Mouse (Mus musculus) cerebellum, adult 11 months (tissue): Measurements from ENCODE around the gene Cyb561d2.

Experiments
- DNase-seq: peaks from one replicate; pipeline ENCODE4 v3.0.0; 2022

The Cyb561d2 gene

GRCm38 (mm10) chr9:107520331-107520730, 21.7 kb downstream of the Cyb561d2 start:
- no peak for DNase-seq

- peak; percentile 88 for DNase-seq
Observed at GRCm38 (mm10) chr9:107514303-107514955, 27.6 kb downstream of the Cyb561d2 start.

- DNase-seq: no peak
Observed at GRCm38 (mm10) chr9:107512326-107512725, 29.7 kb downstream of the Cyb561d2 start.

GRCm38 (mm10) chr9:107511436-107511835, 30.6 kb downstream of the Cyb561d2 start:
- DNase-seq: no peak

- no peak for DNase-seq
Observed at GRCm38 (mm10) chr9:107510384-107511100, 31.5 kb downstream of the Cyb561d2 start.

GRCm38 (mm10) chr9:107508266-107508665, 33.7 kb downstream of the Cyb561d2 start:
- no peak for DNase-seq

GRCm38 (mm10) chr9:107504662-107505537, 37.1 kb downstream of the Cyb561d2 start:
- DNase-seq: no peak

GRCm38 (mm10) chr9:107502131-107502846, 39.7 kb downstream of the Cyb561d2 start:
- peak; percentile 82 for DNase-seq

GRCm38 (mm10) chr9:107500708-107501286, 41.2 kb downstream of the Cyb561d2 start:
- no peak for DNase-seq

GRCm38 (mm10) chr9:107496359-107496758, 45.6 kb downstream of the Cyb561d2 start:
- DNase-seq: no peak

GRCm38 (mm10) chr9:107494238-107494637, 47.8 kb downstream of the Cyb561d2 start:
- DNase-seq: no peak

GRCm38 (mm10) chr9:107493511-107493910, 48.5 kb downstream of the Cyb561d2 start:
- DNase-seq: no peak

- DNase-seq: no peak
Observed at GRCm38 (mm10) chr9:107490625-107491024, 51.4 kb downstream of the Cyb561d2 start.

GRCm38 (mm10) chr9:107490146-107490545, 51.8 kb downstream of the Cyb561d2 start:
- no peak for DNase-seq
